Mouse (Mus musculus): Measurements from ENCODE around the gene Trim26. TPM values are rescaled to one million over a fixed set of nuclear protein-coding genes. Genes with fewer than 3 reads are reported as not detected.
"Not testable (repeated sequence)": the region's sequence is repeated elsewhere in the genome, so short reads cannot be mapped to it uniquely, and the experiment has no call there.

Trim26 gene
- total RNA-seq (2022) = 10 to 100 TPM; 22.1 to 26.5 (median 23.2) TPM

- peak; percentile 96 to 97 for DNase-seq (ENCODE audit: low spot score in 2 of 2)
Measured at GRCm38 (mm10) chr17:36836874-36837647, at the start of gene Trim26. Gene Trim26 (plus strand): TSS chr17:36837134.

DNA sequence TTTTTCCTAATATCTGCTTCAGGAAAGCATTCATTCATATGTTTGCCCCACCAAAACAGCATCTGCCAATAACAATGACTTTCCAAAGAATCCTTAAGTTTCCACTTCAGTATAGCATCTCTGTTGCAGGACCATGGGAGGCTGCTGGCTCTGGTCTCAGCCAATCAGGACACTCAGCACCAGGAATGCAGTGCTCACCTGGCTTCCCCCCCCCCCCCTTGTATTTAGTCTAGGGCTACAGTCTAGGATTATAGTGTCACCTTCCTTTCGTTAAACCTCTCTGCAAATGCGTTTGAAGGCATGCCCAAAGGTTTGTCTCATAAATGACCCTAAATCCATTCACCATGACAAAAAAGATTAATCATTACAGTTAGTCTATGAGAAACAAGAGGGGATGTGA is 48.6 kb upstream of the Trim26 start:
- DNase-seq (ENCODE audit: low spot score in 2 of 2) = no peak

DNA sequence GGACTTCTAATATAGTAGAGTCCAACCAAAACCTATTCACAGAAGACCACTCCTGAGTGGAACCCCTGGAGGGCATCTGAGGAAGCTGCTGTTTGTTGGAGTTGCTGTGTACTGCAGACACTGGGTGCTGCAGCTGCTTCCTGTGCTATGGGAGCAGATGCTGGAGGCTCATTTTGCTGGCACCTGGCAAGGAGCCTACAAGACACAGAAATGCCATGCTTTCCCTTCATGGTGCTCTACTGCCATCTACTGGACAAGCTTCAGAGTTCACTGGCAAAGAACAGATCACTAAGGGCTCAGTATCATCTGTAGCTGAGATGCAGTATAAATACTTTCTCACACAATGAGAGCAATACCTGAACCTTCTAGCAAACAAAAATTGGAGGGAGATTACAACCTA is 48.1 kb upstream of the Trim26 start:
- peak; percentile 66 to 82 for DNase-seq (ENCODE audit: low spot score in 2 of 2)

DNA sequence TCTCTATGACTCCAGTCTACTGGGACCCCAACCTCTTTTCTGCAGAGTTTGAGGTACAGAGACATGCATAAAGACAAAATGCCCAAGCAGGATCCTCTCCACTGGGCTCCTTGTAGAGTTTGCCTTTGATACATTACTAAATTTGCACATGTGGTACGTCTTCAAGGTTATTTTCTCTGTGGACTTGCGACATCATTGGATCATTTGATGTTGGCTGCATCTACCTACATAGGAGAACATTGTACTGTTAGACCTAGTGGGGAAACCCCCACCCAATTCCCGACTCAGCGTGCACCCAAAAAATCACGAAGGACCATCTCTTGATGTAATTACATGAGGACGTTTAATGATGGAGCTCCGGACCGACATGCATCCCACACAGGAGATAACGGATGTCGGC is 37.4 kb upstream of the Trim26 start:
- DNase-seq (ENCODE audit: low spot score in 2 of 2) = no peak

DNA sequence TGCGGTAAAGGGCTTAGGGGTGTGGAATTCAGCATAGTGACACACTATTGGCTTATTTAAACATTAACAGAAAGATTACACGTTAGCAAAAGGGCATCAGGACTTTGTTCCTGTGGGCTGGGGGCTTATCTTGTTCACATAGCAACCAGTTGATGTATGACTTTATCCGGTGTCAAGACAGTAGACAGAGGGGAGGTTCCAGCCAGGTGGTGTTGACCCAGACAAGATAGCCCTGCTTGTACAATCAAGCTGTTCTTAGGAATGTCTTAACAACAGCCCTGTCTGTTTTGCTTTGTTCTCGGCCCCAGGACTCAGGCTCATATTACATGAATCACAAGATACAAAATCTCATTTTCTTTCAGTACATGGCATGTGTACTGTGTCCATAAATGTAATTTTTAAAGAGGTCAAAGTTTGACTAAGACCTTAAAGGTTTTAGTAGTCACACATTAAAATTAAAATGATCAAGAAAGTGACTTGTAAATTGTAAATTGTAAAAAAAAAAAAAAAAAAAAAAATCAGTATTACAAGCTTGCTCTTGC is 36.9 kb upstream of the Trim26 start:
- not testable (repeated sequence) for DNase-seq (ENCODE audit: low spot score in 2 of 2)

GRCm38 (mm10) chr17:36811871-36812270 is 25.1 kb upstream of the Trim26 start, which contains the start of gene H2-M10.6:
Gene H2-M10.6 (plus strand): TSS chr17:36812171.
- no peak for DNase-seq (ENCODE audit: low spot score in 2 of 2)

DNA sequence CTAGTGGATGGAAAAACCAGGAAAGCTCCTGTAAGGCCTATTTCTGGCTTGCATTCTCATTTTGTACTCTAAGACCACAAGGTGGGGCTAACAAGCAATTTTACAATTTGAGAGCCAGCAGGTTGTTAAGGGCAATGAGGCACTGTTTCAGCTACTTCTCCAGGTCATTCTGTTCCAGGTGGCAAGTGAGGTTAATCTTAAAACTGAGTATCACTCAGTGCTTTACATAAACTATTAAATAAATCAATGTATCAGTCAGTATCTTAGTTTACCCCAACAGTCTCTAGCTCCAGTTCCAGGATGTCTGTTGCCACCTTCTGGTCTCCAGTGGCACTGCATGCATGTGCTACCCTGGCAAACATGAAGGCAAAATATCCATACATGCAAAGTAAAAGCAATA is 12.9 kb upstream of the Trim26 start:
- peak in 1 of 2 experiments; percentile 36 for DNase-seq (ENCODE audit: low spot score in 2 of 2)

DNA sequence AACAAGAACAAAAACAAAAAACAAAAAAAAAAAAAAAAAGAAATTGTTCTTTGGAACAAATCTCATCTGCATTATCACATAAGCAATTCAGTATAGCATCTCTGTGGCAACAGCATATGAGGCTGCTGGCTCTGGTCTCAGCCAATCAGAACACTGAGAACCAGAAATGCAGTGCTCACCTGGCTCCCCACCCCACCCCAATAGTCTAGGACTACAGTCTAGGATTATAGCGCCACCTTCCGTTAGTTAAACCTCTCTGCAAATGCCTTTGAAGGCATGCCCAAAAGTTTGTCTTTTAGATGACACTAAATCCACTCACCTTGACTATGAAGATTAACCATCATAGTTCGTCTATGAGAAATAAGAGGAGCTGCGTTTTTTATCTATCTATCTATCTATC is 11.4 kb upstream of the Trim26 start:
- DNase-seq (ENCODE audit: low spot score in 2 of 2) = no peak

- peak; percentile 81 to 85 for DNase-seq (ENCODE audit: low spot score in 2 of 2)
Measured at GRCm38 (mm10) chr17:36826002-36826401, 10.9 kb upstream of the Trim26 start.

- DNase-seq (ENCODE audit: low spot score in 2 of 2) = no peak
Measured at GRCm38 (mm10) chr17:36828488-36828887, 8.4 kb upstream of the Trim26 start.

- no peak for DNase-seq (ENCODE audit: low spot score in 2 of 2)
Measured at GRCm38 (mm10) chr17:36830470-36830869, 6.5 kb upstream of the Trim26 start.

- DNase-seq (ENCODE audit: low spot score in 2 of 2) = no peak
Measured at GRCm38 (mm10) chr17:36832694-36833093, 4.2 kb upstream of the Trim26 start.

- peak; percentile 18 to 50 for DNase-seq (ENCODE audit: low spot score in 2 of 2)
Measured at GRCm38 (mm10) chr17:36835591-36836426, 1.1 kb upstream of the Trim26 start.

DNA sequence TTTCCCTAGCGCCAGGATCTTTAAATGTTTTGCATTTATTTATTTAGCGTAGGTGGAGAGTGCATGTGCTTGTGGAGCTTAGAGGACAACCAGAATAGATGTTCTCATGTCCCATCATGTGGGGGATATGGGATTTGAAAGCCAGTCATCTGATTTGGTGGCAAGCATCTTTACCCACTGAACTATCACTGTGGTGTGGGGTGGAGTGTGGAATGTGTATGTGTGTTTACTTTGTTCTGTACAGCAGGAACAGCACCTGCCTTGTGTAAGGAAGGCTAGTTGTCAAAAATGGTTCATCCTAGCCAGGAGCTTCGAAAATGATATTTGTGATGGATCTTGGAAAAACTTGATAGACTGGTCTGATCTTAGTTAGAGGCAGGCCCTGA is 514 bp upstream of the Trim26 start:
- no peak for DNase-seq (ENCODE audit: low spot score in 2 of 2)

- no peak for DNase-seq (ENCODE audit: low spot score in 2 of 2)
Measured at GRCm38 (mm10) chr17:36839001-36839400, 2.1 kb downstream of the Trim26 start.

DNA sequence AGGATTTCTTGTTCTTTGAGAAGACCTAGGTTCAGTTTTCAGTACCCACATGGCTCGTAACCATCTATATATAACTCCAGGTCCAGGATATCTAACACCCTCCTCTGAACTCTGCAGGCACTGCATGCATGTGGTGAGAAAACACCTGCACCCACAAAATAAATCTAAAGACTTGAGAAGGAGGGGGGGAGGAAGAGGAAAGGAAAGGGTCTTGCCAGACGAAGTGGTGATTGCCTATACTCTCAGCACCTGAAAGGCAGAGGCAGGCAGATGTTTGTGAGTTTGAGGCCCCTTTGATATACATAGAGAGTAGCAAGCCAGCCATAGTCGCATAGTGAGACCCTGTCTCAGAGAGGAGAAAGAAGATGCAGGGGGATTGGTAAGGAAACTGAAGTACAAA is 3.0 kb downstream of the Trim26 start:
- no peak for DNase-seq (ENCODE audit: low spot score in 2 of 2)

- no peak for DNase-seq (ENCODE audit: low spot score in 2 of 2)
Measured at GRCm38 (mm10) chr17:36840961-36841445, 4.1 kb downstream of the Trim26 start.

GRCm38 (mm10) chr17:36843696-36844095 is 6.8 kb downstream of the Trim26 start:
- no peak for DNase-seq (ENCODE audit: low spot score in 2 of 2)

- no peak for DNase-seq (ENCODE audit: low spot score in 2 of 2)
Measured at GRCm38 (mm10) chr17:36844286-36844719, 7.4 kb downstream of the Trim26 start.

DNA sequence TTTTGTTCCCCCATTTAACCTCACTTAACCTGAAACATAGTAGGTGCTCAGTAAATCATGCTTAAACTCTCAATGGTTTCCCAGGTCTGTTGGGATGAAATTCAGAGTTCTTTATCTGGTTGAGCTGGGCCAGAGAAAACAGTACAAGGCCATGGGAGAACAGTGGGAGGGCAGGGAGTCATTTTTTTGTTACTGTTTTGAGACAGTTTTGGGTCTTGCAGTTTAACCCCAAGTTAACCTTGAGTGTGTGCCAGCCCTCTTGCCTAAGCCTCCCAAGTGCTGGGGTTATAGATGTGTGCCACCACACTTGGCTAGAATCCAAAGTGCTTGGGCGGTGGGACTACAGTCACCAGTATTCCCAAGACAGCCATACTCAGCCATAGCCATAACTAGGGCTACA is 7.8 kb downstream of the Trim26 start:
- DNase-seq (ENCODE audit: low spot score in 2 of 2) = no peak

- DNase-seq (ENCODE audit: low spot score in 2 of 2) = no peak
Measured at GRCm38 (mm10) chr17:36848911-36849310, 12.0 kb downstream of the Trim26 start.

GRCm38 (mm10) chr17:36849992-36850391 is 13.1 kb downstream of the Trim26 start:
- no peak for DNase-seq (ENCODE audit: low spot score in 2 of 2)

All from layer of hippocampus, adult 8-10 months (tissue).